Mouse (Mus musculus) olfactory bulb, adult 2 months (tissue): ENCODE measurements at regions not wholly inside any gene's neighbourhood (a gene's known extent, or its start where the extent isn't known, plus 50 kb on each side); places are given as distances from the start of the nearest gene placed in this dataset.

ENCODE experiments used
- CTCF ChIP-seq: fragments of 200-500 bp; IDR thresholded peaks from 2 replicates; pipeline ENCODE4 v1.5.1; 2012; ENCODE audit warnings: low read depth, mild to moderate bottlenecking, low read length, moderate library complexity; ENCODE audit not compliant: insufficient read depth
- POLR2A ChIP-seq: fragments of 200-500 bp; IDR thresholded peaks from 2 replicates; pipeline ENCODE4 v1.6.1; 2012; ENCODE audit warnings: mild to moderate bottlenecking, low read depth, low read length, moderate library complexity; ENCODE audit not compliant: insufficient read depth

DNA sequence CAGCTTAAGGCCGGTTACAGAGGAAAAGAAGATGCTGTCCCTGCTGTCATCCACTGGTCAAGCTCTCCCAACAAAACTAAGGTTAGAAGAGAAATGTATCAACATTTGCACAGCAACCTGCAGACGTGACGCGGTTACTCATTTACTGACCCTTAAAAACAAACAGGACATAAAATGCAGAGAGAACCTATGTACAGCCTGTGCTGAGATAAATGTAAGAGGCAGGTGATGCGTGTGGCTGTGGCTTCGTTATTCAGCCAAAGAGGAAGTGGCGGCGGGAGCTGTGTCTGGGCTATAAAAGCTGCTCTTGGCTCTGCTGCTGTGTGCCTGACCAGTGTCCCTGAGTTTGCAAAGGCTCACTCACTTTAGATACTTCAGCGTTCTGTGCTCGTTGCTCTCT is 58.2 kb upstream of the Zfp507 start:
- TF ChIP-seq CTCF (no peak), POLR2A (no peak)
